Mouse (Mus musculus) kidney, postnatal 0 days (tissue): ENCODE measurements around the gene Gm19668. TPM values are rescaled to one million over a fixed set of nuclear protein-coding genes. Genes with fewer than 3 reads are reported as not detected.
"Not testable (repeated sequence)": the region's sequence is repeated elsewhere in the genome, so short reads cannot be mapped to it uniquely, and the experiment has no call there.

Source experiments
- ATAC-seq: fragments of 200-750 bp; cut with Nextera tagmentation; replicated peaks from 2 replicates; pipeline ENCODE4 v1.8.0; 2017; ENCODE audit warnings: low read depth, moderate number of reproducible peaks, moderate TSS enrichment, moderate library complexity; ENCODE audit not compliant: low FRiP score
- DNase-seq: peaks from one replicate; pipeline ENCODE4 v3.0.0-alpha.2; 2016; ENCODE audit warnings: low spot score
- H3K27ac ChIP-seq: fragments of 300-500 bp; sonication (generic); 2 replicates; pipeline ENCODE4 v1.5.1; 2014; ENCODE audit warnings: mild to moderate bottlenecking
- H3K27me3 ChIP-seq: fragments of 300-500 bp; sonication (generic); 2 replicates; pipeline ENCODE4 v1.6.1; 2014; ENCODE audit warnings: low read length, mixed read lengths; ENCODE audit not compliant: insufficient read depth
- H3K36me3 ChIP-seq: fragments of 300-500 bp; sonication (generic); 2 replicates; pipeline ENCODE4 v1.6.1; 2014; ENCODE audit warnings: low read length, mixed read lengths; ENCODE audit not compliant: insufficient read depth
- H3K4me1 ChIP-seq: fragments of 300-500 bp; sonication (generic); replicated peaks from 2 replicates; pipeline ENCODE4 v1.6.1; 2014; ENCODE audit warnings: antibody characterized with exemption, low read length, mixed read lengths; ENCODE audit not compliant: insufficient read depth
- H3K4me2 ChIP-seq: fragments of 300-500 bp; sonication (generic); 2 replicates; pipeline ENCODE4 v1.6.1; 2014; ENCODE audit warnings: mild to moderate bottlenecking, low read length, moderate library complexity, mixed read lengths
- H3K4me3 ChIP-seq: fragments of 300-500 bp; sonication (generic); replicated peaks from 2 replicates; pipeline ENCODE4 v1.5.1; 2014; ENCODE audit warnings: low read depth, low read length
- H3K9ac ChIP-seq: fragments of 300-500 bp; sonication (generic); 2 replicates; pipeline ENCODE4 v1.6.1; 2014; ENCODE audit warnings: low read depth, low read length
- H3K9me3 ChIP-seq: fragments of 300-500 bp; sonication (generic); replicated peaks from 2 replicates; pipeline ENCODE4 v1.6.1; 2016; ENCODE audit warnings: low read length, inconsistent platforms, mixed read lengths
- CTCF ChIP-seq: IDR thresholded peaks from 2 replicates; pipeline ENCODE4 v1.5.1; 2016; ENCODE audit warnings: antibody characterized with exemption, low read depth, mild to moderate bottlenecking, moderate library complexity
- WGBS: fragments of 180-500 bp; shearing (Covaris S2); extraction: QIAGEN DNeasy Blood & Tissue Kit; methylation state at CpG from one replicate; pipeline ENCODE4 v1.1.7; 2014; 5-methylcytosine and 5-hydroxymethylcytosine counted together
- polyA plus RNA-seq: library from polyadenylated mRNA; unstranded; fragments of >200 nt; fragmentation: Nextera tagmentation; extraction: Ambion mirVana; gene quantifications from 2 replicates; pipeline ENCODE4 v1.2.1, GENCODE M21; 2015

Gm19668 gene
- polyA plus RNA-seq, 1 experiment from 2014 or later = not detected

DNA sequence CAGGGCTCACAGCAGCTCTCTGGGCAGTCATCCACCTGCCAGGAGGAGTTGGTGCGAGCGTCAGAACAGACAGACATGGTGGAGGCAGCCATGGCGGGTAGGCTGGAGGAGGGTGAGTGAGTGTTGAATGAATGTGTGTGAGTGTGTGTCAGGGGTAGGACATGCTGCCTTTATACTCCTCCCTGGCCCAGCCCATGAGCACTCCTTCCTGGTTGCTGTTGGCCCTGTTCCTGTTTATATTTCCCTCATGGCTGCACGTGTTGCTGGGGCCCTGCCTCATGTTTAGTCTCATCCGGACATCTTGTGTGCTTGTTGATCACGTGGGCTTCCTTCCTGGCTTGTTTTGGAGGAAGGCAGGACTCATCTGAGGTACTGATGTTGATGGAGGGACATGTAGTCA lies 28.0 kb upstream of the Gm19668 start, which contains the start of gene Krtap10-4:
TSS of gene Krtap10-4 (minus strand) at position 145 of the 400 bp plus-strand sequence.
- no peaks in the 10 kb centered on the region for H3K9me3 ChIP-seq
- no peak for TF ChIP-seq CTCF
- no peak within 1 kb of the TSS for H3K4me2 ChIP-seq
- H3K4me3 ChIP-seq = no peak within 1 kb of the TSS
- no peaks in the 10 kb centered on the region for H3K4me1 ChIP-seq
- no peaks in the 10 kb centered on the region for H3K27me3 ChIP-seq
- no peaks in the 10 kb centered on the region for H3K36me3 ChIP-seq
- no peak within 1 kb of the TSS for H3K27ac ChIP-seq
- no peak within 1 kb of the TSS for H3K9ac ChIP-seq
- DNase-seq (no peak), ATAC-seq (no peak)
- 59% methylated on average over 6 of the region's 6 CpGs for whole genome bisulfite sequencing

DNA sequence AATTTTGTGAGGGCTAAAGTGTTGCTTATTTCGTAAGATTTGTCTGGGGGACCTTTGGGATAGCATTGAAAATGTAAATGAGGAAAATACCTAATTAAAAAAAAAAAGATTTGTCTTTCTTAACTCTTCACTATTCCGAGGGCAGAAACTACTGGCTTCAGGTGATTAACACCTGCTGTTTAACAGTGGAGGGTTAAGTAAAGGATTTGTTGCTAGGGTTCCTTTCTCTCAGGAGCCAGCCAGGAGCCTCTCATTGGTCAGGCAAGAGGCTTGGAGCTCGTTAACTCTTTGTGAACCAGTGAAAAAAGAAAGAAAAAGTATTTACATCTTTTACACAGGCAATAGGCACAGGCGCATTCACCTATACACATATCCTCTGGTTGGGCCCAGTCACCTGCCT lies 20.3 kb upstream of the Gm19668 start:
- Histone ChIP-seq H3K36me3 (no peaks in the 10 kb centered on the region), H3K4me3 (no peak overlapping the region), H3K4me2 (no peak overlapping the region), H3K27ac (no peak overlapping the region), H3K9me3 (no peaks in the 10 kb centered on the region), H3K27me3 (no peaks in the 10 kb centered on the region), H3K9ac (no peak overlapping the region), H3K4me1 (no peaks in the 10 kb centered on the region)
- whole genome bisulfite sequencing = 42% methylated on average over 4 of the region's 4 CpGs
- no peak for TF ChIP-seq CTCF
- ATAC-seq (no peak), DNase-seq (no peak)

DNA sequence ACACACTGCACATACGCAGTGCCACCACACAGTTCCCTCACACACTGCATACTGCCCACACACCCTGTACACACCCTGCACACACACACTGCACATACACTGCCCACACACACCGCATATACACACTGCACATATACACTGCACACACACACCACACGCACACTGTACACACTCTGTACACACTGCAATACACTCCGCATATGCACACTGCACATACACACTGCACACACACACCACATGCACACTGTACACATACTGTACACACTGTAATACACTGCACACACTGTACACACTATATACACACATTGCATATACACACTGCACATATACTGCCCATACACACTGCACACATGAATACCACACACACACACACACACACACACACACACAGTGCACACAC lies 19.6 kb upstream of the Gm19668 start:
- 94% methylated on average over 4 of the region's 4 CpGs for WGBS
- Histone ChIP-seq H3K27me3 (no peaks in the 10 kb centered on the region), H3K4me2 (no peak overlapping the region), H3K4me1 (no peaks in the 10 kb centered on the region), H3K36me3 (no peaks in the 10 kb centered on the region), H3K9ac (no peak overlapping the region), H3K27ac (no peak overlapping the region), H3K4me3 (no peak overlapping the region), H3K9me3 (no peaks in the 10 kb centered on the region)
- DNase-seq (no peak), ATAC-seq (no peak)
- no peak for TF ChIP-seq CTCF

DNA sequence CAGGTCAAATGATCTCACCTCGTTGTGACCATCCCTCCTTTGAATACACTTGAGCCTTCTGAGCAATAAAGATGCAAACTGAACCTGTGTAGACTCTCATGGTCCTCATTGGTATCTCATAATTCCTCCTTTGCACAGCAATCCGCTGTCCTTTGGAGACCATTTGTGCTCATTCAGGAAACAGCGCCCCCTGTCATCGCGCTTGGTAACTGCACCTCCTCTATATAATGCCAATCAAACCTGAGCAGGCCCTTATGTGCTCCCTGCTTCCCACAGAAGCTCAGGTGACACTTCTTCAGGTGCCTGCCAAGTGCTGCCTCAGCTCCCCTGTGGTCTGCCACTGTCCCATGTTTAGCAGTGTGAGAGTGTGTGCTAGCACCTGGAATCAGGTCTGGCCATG lies 16.6 kb upstream of the Gm19668 start:
- 37% methylated on average over 5 of the region's 5 CpGs for WGBS
- Histone ChIP-seq H3K9ac (no peak overlapping the region), H3K4me3 (no peak overlapping the region), H3K4me2 (no peak overlapping the region), H3K4me1 (no peaks in the 10 kb centered on the region), H3K27ac (no peak overlapping the region), H3K9me3 (no peaks in the 10 kb centered on the region), H3K27me3 (no peaks in the 10 kb centered on the region), H3K36me3 (no peaks in the 10 kb centered on the region)
- TF ChIP-seq CTCF = peak; percentile 58; the same call in 1 of the 2 replicates
- ATAC-seq (no peak), DNase-seq (no peak)

DNA sequence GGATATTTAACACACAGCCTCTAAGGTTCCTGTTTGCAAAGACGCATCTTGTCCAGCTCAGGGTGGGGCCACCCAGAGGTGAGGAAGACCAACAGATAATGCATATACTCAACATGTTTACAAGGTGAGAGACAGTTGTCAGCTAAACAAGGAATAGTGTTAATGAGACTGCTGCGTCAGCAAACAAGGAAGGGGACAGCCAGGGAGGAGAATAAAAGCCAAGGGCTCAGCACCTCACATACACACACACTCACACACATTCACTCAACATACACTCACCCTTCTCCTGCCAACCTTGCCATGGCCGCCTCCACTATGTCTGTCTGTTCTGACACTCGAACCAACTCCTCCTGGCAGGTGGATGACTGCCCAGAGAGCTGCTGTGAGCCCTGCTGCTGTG lies 15.4 kb upstream of the Gm19668 start, which contains the start of gene Gm2696:
TSS of gene Gm2696 (plus strand) at position 301 of the 400 bp plus-strand sequence.
- H3K27ac ChIP-seq = no peak within 1 kb of the TSS
- H3K9me3 ChIP-seq = no peaks in the 10 kb centered on the region
- no peak for TF ChIP-seq CTCF
- no peaks in the 10 kb centered on the region for H3K27me3 ChIP-seq
- H3K4me2 ChIP-seq = no peak within 1 kb of the TSS
- no peak for ATAC-seq
- H3K4me3 ChIP-seq = no peak within 1 kb of the TSS
- H3K9ac ChIP-seq = no peak within 1 kb of the TSS
- 59% methylated on average over 4 of the region's 4 CpGs for WGBS
- no peaks in the 10 kb centered on the region for H3K36me3 ChIP-seq
- DNase-seq = no peak
- H3K4me1 ChIP-seq = no peaks in the 10 kb centered on the region

DNA sequence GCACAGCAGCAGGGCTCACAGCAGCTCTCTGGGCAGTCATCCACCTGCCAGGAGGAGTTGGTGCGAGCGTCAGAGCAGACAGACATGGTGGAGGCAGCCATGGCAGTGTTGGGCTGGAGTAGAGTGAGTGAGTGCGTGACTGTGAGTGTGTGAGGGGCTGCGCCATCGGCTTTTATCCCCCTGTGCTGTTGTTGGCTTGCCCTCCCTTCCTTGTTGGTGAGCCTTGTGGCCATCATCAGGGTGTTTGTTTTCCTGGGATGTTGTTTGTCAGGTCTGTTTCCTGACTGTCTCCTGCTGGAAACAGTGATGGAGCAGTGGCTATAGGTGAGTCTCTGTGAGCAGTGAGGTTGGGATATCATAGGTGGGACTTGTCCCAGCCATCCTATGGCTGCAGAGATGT lies 12.8 kb upstream of the Gm19668 start, which contains the start of gene Gm9507:
TSS of gene Gm9507 (minus strand) at position 101 of the 400 bp plus-strand sequence.
- no peaks in the 10 kb centered on the region for H3K27me3 ChIP-seq
- no peak within 1 kb of the TSS for H3K4me2 ChIP-seq
- DNase-seq (no peak), ATAC-seq (no peak)
- no peaks in the 10 kb centered on the region for H3K9me3 ChIP-seq
- H3K4me1 ChIP-seq = no peaks in the 10 kb centered on the region
- WGBS = 67% methylated on average over 5 of the region's 5 CpGs
- H3K9ac ChIP-seq = no peak within 1 kb of the TSS
- no peak for TF ChIP-seq CTCF
- H3K27ac ChIP-seq = no peak within 1 kb of the TSS
- H3K4me3 ChIP-seq = no peak within 1 kb of the TSS
- H3K36me3 ChIP-seq = no peaks in the 10 kb centered on the region

DNA sequence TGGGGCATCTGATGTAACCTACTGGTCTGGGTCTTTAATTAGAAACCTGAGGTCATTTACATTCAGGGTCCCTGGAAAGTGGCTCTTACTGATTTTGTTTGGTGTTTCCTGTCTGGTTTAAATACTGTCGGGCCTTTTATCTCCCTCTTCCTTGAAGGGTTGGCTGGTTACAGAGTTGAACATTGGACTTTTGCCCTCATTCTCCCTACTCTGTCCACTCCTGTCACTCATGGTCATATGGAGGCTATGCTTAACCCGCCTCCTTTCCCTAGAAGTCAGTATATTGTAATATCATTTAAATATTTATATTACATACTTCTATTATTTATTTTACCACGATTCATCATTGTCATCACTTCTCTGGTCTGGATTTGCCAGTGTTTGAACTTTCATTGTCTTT lies 5.2 kb upstream of the Gm19668 start:
- WGBS = 69% methylated on average over 3 of the region's 3 CpGs

DNA sequence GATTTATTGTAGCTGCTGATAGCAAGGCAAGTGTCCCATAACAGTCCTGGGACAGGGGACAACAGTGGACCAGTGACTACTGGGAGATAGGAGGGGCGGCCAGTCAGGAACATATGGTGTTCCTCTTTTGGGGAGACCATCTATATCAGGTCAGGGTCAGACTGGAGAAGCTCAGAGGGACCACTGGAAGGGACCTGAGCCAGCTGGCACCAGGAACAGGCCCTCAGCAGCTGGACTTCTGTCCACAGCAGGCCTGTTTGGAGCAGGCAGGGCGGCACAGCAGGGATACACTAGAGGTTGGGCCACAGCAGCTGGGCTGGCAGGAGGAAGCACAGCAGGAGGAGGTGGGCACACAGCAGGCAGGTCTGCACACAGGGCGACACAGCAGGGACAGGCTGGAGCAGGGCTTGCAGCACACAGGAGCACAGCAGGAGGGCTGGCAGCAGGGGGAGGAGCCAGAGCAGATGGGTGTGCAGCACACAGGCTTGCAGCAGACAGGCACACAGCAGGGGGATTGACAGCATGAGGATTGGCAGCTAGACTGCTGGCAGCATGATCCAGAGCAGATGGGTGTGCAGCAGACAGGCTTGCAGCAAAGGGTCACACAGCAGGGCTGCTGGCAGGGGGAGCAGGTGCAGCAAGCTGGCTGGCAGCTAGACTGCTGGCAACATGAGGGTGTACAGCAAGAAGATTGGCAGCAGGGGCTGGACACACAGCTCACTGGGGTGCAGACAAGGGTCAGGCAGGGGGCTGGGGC lies 591 bp downstream of the Gm19668 start:
- H3K4me1 ChIP-seq, H3K27ac ChIP-seq, H3K4me3 ChIP-seq, H3K9ac ChIP-seq, H3K9me3 ChIP-seq, DNase-seq, H3K4me2 ChIP-seq, H3K36me3 ChIP-seq, H3K27me3 ChIP-seq, ATAC-seq: not testable (repeated sequence)
- 67% methylated on average over 2 of the region's 3 CpGs for WGBS

More for the DNA sequence above, 5.2 kb upstream of the Gm19668 start:
- no peak overlapping the region for H3K9ac ChIP-seq
- no peak overlapping the region for H3K4me3 ChIP-seq
- no peak overlapping the region for H3K4me2 ChIP-seq
- H3K27ac ChIP-seq = no peak overlapping the region
- H3K36me3 ChIP-seq = no peaks in the 10 kb centered on the region
- no peak for TF ChIP-seq CTCF
- no peaks in the 10 kb centered on the region for H3K9me3 ChIP-seq
- H3K4me1 ChIP-seq = no peaks in the 10 kb centered on the region
- no peaks in the 10 kb centered on the region for H3K27me3 ChIP-seq
- DNase-seq = no peak
- no peak for ATAC-seq
